Mouse (Mus musculus) layer of hippocampus, adult 18-20 months (tissue): ENCODE measurements around the gene Asb14. TPM values are rescaled to one million over a fixed set of nuclear protein-coding genes. Genes with fewer than 3 reads are reported as not detected.
"Not testable (repeated sequence)": the region's sequence is repeated elsewhere in the genome, so short reads cannot be mapped to it uniquely, and the experiment has no call there.

Experiments
- DNase-seq, 2 experiments: peaks; one replicate each; pipeline ENCODE4 v3.0.0; 2022; ENCODE audit warnings: low spot score in 2 of 2
- total RNA-seq, 2 experiments: library from RNA; stranded (reverse); gene quantifications; 2 replicates each; pipeline ENCODE4 v1.2.3; 2021

Gene Asb14
- total RNA-seq, 2 experiments from 2014 or later, result 0.43 TPM; not detected in 1

DNA sequence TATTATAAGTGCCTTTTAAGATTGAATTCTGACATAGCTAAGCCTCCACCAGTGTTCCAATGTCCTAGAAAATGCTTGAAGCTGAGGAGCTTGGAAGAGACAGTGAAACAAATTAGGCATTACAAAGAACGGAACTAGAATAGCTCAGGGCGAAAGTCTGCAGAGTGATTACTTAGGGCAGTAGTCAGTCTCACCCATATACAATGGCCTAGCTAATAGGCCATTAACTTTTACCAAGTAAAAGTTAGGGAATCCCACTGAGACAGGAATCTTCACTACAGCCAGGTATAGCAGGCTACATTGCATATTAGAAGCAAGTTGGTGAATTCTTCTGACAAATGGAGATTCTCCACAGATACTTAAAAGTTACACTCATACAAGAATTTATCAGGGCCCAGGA, 61.8 kb downstream of the Asb14 start:
- not testable (repeated sequence) for DNase-seq

DNA sequence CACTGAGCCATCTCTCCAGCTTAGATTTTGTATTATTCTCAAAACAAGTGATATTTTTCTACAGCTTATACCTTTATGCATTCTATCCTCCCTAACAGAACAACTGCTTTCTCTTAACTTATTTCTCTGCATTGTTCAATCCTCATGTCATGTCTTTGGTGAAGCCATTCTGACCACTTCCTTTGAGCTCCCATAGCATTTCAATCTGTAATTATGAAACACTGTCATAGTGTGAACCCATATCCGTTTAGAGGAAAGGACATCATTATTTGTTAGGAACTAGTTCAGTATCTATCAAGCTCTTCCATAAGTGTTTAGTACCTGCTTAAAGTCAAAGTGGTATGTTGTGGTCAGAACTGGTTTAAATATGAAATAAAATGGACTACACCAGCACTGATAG, 66.2 kb downstream of the Asb14 start:
- no peak for DNase-seq

Other genes starting within 250 kb of the Asb14 start
- 1 to 10 TPM; 7.9 to 8.3 TPM for gene Pde12, start 224.7 kb upstream of the Asb14 start, total RNA-seq
- under 1 TPM; 0.20 to 0.92 TPM for gene Dnah12, start 201.3 kb upstream of the Asb14 start, total RNA-seq
- gene Appl1, start 76.7 kb downstream of the Asb14 start, total RNA-seq, result 10 to 100 TPM; 66.3 to 67.8 TPM
- not detected for gene Hesx1, start 99.9 kb downstream of the Asb14 start, total RNA-seq
- gene Il17rd, start 144.4 kb downstream of the Asb14 start, total RNA-seq, result 1 to 10 TPM; 3.6 to 3.9 TPM
- 10 to 100 TPM; 84.2 to 92.7 TPM for gene Arhgef3, start 220.3 kb downstream of the Asb14 start, total RNA-seq